Mouse (Mus musculus) right cerebral cortex, postnatal 14 days (tissue): ENCODE results near the gene Nsrp1.

ENCODE experiments used
- DNase-seq: peaks from one replicate; pipeline ENCODE4 v3.0.0; 2022

Nsrp1 gene

GRCm38 (mm10) chr11:77041891-77042290, 36.3 kb downstream of the Nsrp1 start:
- no peak for DNase-seq

GRCm38 (mm10) chr11:77031151-77031934, 46.9 kb downstream of the Nsrp1 start:
- no peak for DNase-seq

GRCm38 (mm10) chr11:77028157-77028556, 50.1 kb downstream of the Nsrp1 start:
- DNase-seq = no peak

GRCm38 (mm10) chr11:77026559-77026958, 51.7 kb downstream of the Nsrp1 start:
- DNase-seq = no peak

- no peak for DNase-seq
Observed at GRCm38 (mm10) chr11:77021749-77022396, 56.4 kb downstream of the Nsrp1 start.

GRCm38 (mm10) chr11:77019539-77019938, 58.7 kb downstream of the Nsrp1 start:
- no peak for DNase-seq

- no peak for DNase-seq
Observed at GRCm38 (mm10) chr11:77018046-77018445, 60.2 kb downstream of the Nsrp1 start.

- no peak for DNase-seq
Observed at GRCm38 (mm10) chr11:77010762-77011475, 67.3 kb downstream of the Nsrp1 start.

- no peak for DNase-seq
Observed at GRCm38 (mm10) chr11:77009069-77010025, 68.9 kb downstream of the Nsrp1 start.

- DNase-seq = no peak
Observed at GRCm38 (mm10) chr11:77006616-77007015, 71.6 kb downstream of the Nsrp1 start.

GRCm38 (mm10) chr11:77005881-77006280, 72.4 kb downstream of the Nsrp1 start:
- no peak for DNase-seq

- DNase-seq = no peak
Observed at GRCm38 (mm10) chr11:77002361-77002760, 75.9 kb downstream of the Nsrp1 start.

- DNase-seq = no peak
Observed at GRCm38 (mm10) chr11:77000741-77001140, 77.5 kb downstream of the Nsrp1 start.

GRCm38 (mm10) chr11:76998705-76999226, 79.5 kb downstream of the Nsrp1 start:
- no peak for DNase-seq

- DNase-seq = no peak
Observed at GRCm38 (mm10) chr11:76997916-76998704, 80.1 kb downstream of the Nsrp1 start, which contains the start of gene Slc6a4. Slc6a4 (plus strand) TSS chr11:76998603.

- peak; percentile 59 for DNase-seq
Observed at GRCm38 (mm10) chr11:76997305-76997704, 80.9 kb downstream of the Nsrp1 start.

GRCm38 (mm10) chr11:76995966-76996672, 82.1 kb downstream of the Nsrp1 start:
- no peak for DNase-seq
